Mouse (Mus musculus): ENCODE results near the gene Spn. TPM values are rescaled to one million over a fixed set of nuclear protein-coding genes. Genes with fewer than 3 reads are reported as not detected.

The Spn gene
- polyA plus RNA-seq, 1 experiment = 21.7 TPM

GRCm38 (mm10) chr7:127136181-127137071 is 1.2 kb downstream of the Spn start:
- H3K4me2 ChIP-seq (ENCODE audit: low read depth) = peak overlapping the region; percentile 67
- H3ac ChIP-seq (ENCODE audit: control insufficient read depth, insufficient read length) = no peak overlapping the region
- H3K27me3 ChIP-seq (ENCODE audit: control insufficient read depth, insufficient read depth, insufficient read length) = no peaks in the 10 kb centered on the region
- peak overlapping the region; percentile 18 for H3K4me3 ChIP-seq
- TF ChIP-seq MAX (IDR thresholded peaks at IDR 0.05; ENCODE audit: low read depth) (no peak), MYOG (IDR thresholded peaks at IDR 0.05; ENCODE audit: control insufficient read depth in 1 of 3, insufficient read depth in 1 of 3, insufficient read length in 2 of 3, low read depth in 2 of 3) (no peak), REST (IDR thresholded peaks at IDR 0.05; ENCODE audit: insufficient read depth, insufficient read length) (no peak), E2F4 (IDR thresholded peaks at IDR 0.05; ENCODE audit: insufficient read depth) (no peak), POLR2A (IDR thresholded peaks at IDR 0.05; ENCODE audit: insufficient read length, low read depth) (no peak), USF1 (IDR thresholded peaks at IDR 0.05; ENCODE audit: low read depth) (no peak), SRF (IDR thresholded peaks at IDR 0.05; ENCODE audit: control insufficient read depth, insufficient read length, low read depth) (no peak), TCF3 (IDR thresholded peaks at IDR 0.05; ENCODE audit: insufficient read length, low read depth) (no peak), CEBPB (IDR thresholded peaks at IDR 0.05; ENCODE audit: insufficient read depth, poor library complexity, severe bottlenecking) (no peak)
- no peaks in the 10 kb centered on the region for H3K79me2 ChIP-seq (ENCODE audit: control insufficient read depth, insufficient read depth)
- H3K36me3 ChIP-seq (ENCODE audit: control insufficient read depth, insufficient read depth) = no peaks in the 10 kb centered on the region

GRCm38 (mm10) chr7:127134821-127135447 is 2.7 kb downstream of the Spn start:
- Histone ChIP-seq H3K4me3 (no peak overlapping the region), H3K27me3 (ENCODE audit: control insufficient read depth, insufficient read depth, insufficient read length) (no peaks in the 10 kb centered on the region), H3K36me3 (ENCODE audit: control insufficient read depth, insufficient read depth) (no peaks in the 10 kb centered on the region), H3K4me2 (ENCODE audit: low read depth) (no peak overlapping the region), H3K79me2 (ENCODE audit: control insufficient read depth, insufficient read depth) (no peaks in the 10 kb centered on the region), H3ac (ENCODE audit: control insufficient read depth, insufficient read length) (no peak overlapping the region)
- no peak for TF ChIP-seq E2F4 (IDR thresholded peaks at IDR 0.05; ENCODE audit: insufficient read depth)
- no peak for TF ChIP-seq MAX (IDR thresholded peaks at IDR 0.05; ENCODE audit: low read depth)
- TF ChIP-seq POLR2AphosphoS2 (IDR thresholded peaks at IDR 0.05; ENCODE audit: insufficient read length, low read depth) = no peak
- TF ChIP-seq CEBPB (IDR thresholded peaks at IDR 0.05; ENCODE audit: insufficient read depth, poor library complexity, severe bottlenecking) = no peak
- no peak for TF ChIP-seq TCF12 (IDR thresholded peaks at IDR 0.05; ENCODE audit: insufficient read depth, poor library complexity, severe bottlenecking)
- TF ChIP-seq USF1 (IDR thresholded peaks at IDR 0.05; ENCODE audit: low read depth) = no peak
- TF ChIP-seq REST (IDR thresholded peaks at IDR 0.05; ENCODE audit: insufficient read depth, insufficient read length) = no peak

- no peak overlapping the region for H3K4me3 ChIP-seq
- TF ChIP-seq CEBPB (IDR thresholded peaks at IDR 0.05; ENCODE audit: insufficient read depth, poor library complexity, severe bottlenecking) (no peak), REST (IDR thresholded peaks at IDR 0.05; ENCODE audit: insufficient read depth, insufficient read length) (no peak), USF1 (IDR thresholded peaks at IDR 0.05; ENCODE audit: low read depth) (no peak), E2F4 (IDR thresholded peaks at IDR 0.05; ENCODE audit: insufficient read depth) (no peak), SRF (IDR thresholded peaks at IDR 0.05; ENCODE audit: control insufficient read depth, insufficient read length, low read depth) (no peak), MYOD1 (IDR thresholded peaks at IDR 0.05; ENCODE audit: control insufficient read depth in 1 of 3, insufficient read length in 2 of 3, low read depth in 2 of 3) (no peak)
- no peak overlapping the region for H3ac ChIP-seq (ENCODE audit: control insufficient read depth, insufficient read length)
- H3K79me2 ChIP-seq (ENCODE audit: control insufficient read depth, insufficient read depth) = no peaks in the 10 kb centered on the region
- H3K4me2 ChIP-seq (ENCODE audit: low read depth) = no peak overlapping the region
- no peaks in the 10 kb centered on the region for H3K36me3 ChIP-seq (ENCODE audit: control insufficient read depth, insufficient read depth)
- no peaks in the 10 kb centered on the region for H3K27me3 ChIP-seq (ENCODE audit: control insufficient read depth, insufficient read depth, insufficient read length)
These were observed 4.5 kb downstream of the Spn start for GRCm38 (mm10) chr7:127133125-127133524.

GRCm38 (mm10) chr7:127129638-127130037 is 8.0 kb downstream of the Spn start:
- TF ChIP-seq POLR2A (IDR thresholded peaks at IDR 0.05; ENCODE audit: insufficient read length, low read depth) = no peak
- no peak for TF ChIP-seq POLR2AphosphoS2 (IDR thresholded peaks at IDR 0.05; ENCODE audit: insufficient read length, low read depth)
- TF ChIP-seq E2F4 (IDR thresholded peaks at IDR 0.05; ENCODE audit: insufficient read depth) = no peak
- TF ChIP-seq TCF12 (IDR thresholded peaks at IDR 0.05; ENCODE audit: insufficient read depth, poor library complexity, severe bottlenecking) = no peak
- TF ChIP-seq MAX (IDR thresholded peaks at IDR 0.05; ENCODE audit: low read depth) = no peak
- no peak for TF ChIP-seq TCF3 (IDR thresholded peaks at IDR 0.05; ENCODE audit: insufficient read length, low read depth)
- no peak for TF ChIP-seq REST (IDR thresholded peaks at IDR 0.05; ENCODE audit: insufficient read depth, insufficient read length)
- peak in 2 of 3 experiments; percentile 32 to 56 for TF ChIP-seq MYOD1 (IDR thresholded peaks at IDR 0.05; ENCODE audit: control insufficient read depth in 1 of 3, insufficient read length in 2 of 3, low read depth in 2 of 3)
- peak in 1 of 3 experiments; percentile 73 for TF ChIP-seq MYOG (IDR thresholded peaks at IDR 0.05; ENCODE audit: control insufficient read depth in 1 of 3, insufficient read depth in 1 of 3, insufficient read length in 2 of 3, low read depth in 2 of 3)
- no peaks in the 10 kb centered on the region for H3K36me3 ChIP-seq (ENCODE audit: control insufficient read depth, insufficient read depth)

DNA sequence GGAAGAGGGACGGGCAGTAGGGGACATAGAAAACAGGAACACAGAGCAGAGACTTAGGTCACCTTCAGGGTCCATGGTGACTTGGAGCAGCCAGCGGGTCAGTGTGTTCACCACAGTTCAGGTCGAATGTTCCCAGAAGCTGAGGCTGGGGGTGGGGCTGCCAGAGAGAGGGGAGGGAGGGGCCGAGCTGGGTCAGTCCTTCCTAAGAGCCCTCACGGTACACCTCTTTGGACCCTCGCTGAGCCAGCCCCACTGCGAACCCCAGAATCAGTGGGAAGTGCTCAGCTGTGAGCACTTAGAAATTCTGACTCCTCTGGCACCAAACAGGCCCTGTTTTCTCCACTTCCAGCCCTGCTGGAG is 15.7 kb downstream of the Spn start, which contains the start of gene Qprt:
Gene Qprt, minus strand, starts transcription at position 316 of the 360 bp plus-strand sequence.
- H3K36me3 ChIP-seq (ENCODE audit: control insufficient read depth, insufficient read depth) = no peaks in the 10 kb centered on the region
- no peaks in the 10 kb centered on the region for H3K79me2 ChIP-seq (ENCODE audit: control insufficient read depth, insufficient read depth)
- H3K4me3 ChIP-seq = no peak within 1 kb of the TSS
- no peaks in the 10 kb centered on the region for H3K27me3 ChIP-seq (ENCODE audit: control insufficient read depth, insufficient read depth, insufficient read length)
- H3ac ChIP-seq (ENCODE audit: control insufficient read depth, insufficient read length) = no peak within 1 kb of the TSS
- no peak for TF ChIP-seq POLR2AphosphoS2 (IDR thresholded peaks at IDR 0.05; ENCODE audit: insufficient read length, low read depth)
- no peak for TF ChIP-seq MYOD1 (IDR thresholded peaks at IDR 0.05; ENCODE audit: control insufficient read depth in 1 of 3, insufficient read length in 2 of 3, low read depth in 2 of 3)
- no peak for TF ChIP-seq TCF3 (IDR thresholded peaks at IDR 0.05; ENCODE audit: insufficient read length, low read depth)
- no peak for TF ChIP-seq E2F4 (IDR thresholded peaks at IDR 0.05; ENCODE audit: insufficient read depth)
- no peak for TF ChIP-seq POLR2A (IDR thresholded peaks at IDR 0.05; ENCODE audit: insufficient read length, low read depth)
- no peak for TF ChIP-seq REST (IDR thresholded peaks at IDR 0.05; ENCODE audit: insufficient read depth, insufficient read length)
- TF ChIP-seq CEBPB (IDR thresholded peaks at IDR 0.05; ENCODE audit: insufficient read depth, poor library complexity, severe bottlenecking) = no peak
- no peak for TF ChIP-seq USF1 (IDR thresholded peaks at IDR 0.05; ENCODE audit: low read depth)
- TF ChIP-seq TCF12 (IDR thresholded peaks at IDR 0.05; ENCODE audit: insufficient read depth, poor library complexity, severe bottlenecking) = no peak
- TF ChIP-seq SRF (IDR thresholded peaks at IDR 0.05; ENCODE audit: control insufficient read depth, insufficient read length, low read depth) = no peak
- H3K4me2 ChIP-seq (ENCODE audit: low read depth) = no peak within 1 kb of the TSS

More at GRCm38 (mm10) chr7:127129638-127130037, 8.0 kb downstream of the Spn start:
- Histone ChIP-seq H3ac (ENCODE audit: control insufficient read depth, insufficient read length) (no peak overlapping the region), H3K79me2 (ENCODE audit: control insufficient read depth, insufficient read depth) (no peaks in the 10 kb centered on the region), H3K4me3 (no peak overlapping the region), H3K27me3 (ENCODE audit: control insufficient read depth, insufficient read depth, insufficient read length) (no peaks in the 10 kb centered on the region), H3K4me2 (ENCODE audit: low read depth) (no peak overlapping the region)
